Mouse (Mus musculus): ENCODE results near the gene Tle3. TPM values are rescaled to one million over a fixed set of nuclear protein-coding genes. Genes with fewer than 3 reads are reported as not detected.

The Tle3 gene
- polyA plus RNA-seq, 1 experiment from 2014 or later: 7.3 TPM

DNA sequence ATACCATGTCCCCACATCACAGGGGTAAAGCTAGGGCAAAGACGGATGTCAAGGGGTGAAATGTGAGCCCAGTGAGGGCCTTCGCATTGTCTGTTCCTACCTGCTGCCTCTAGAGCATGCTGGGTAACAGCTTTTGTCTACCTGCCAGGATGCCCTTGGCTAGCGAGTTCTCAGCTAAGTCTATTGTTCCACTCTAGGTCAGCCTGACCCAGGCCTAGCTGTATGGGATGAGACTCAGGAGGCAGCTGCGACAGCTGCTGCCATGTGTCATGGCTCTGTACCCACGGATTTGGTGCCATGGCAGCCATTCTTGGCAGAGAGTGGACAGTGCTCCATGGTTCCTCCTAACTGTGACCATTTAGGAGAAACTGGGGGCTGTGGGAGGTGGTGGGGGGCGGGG, 66.9 kb downstream of the Tle3 start:
- Histone ChIP-seq H3K36me3 (no peaks in the 10 kb centered on the region), H3K4me3 (no peak overlapping the region), H3K9me3 (replicated peaks) (no peaks in the 10 kb centered on the region), H3K27ac (no peak overlapping the region), H3K27me3 (peaks cover 88% of the 10 kb centered on the region), H3K4me2 (no peak overlapping the region), H3K9ac (no peak overlapping the region), H3K4me1 (replicated peaks) (peaks cover 10% of the 10 kb centered on the region; the same call in 1 of the 2 replicates)
- WGBS: 80% methylated on average over 6 of the region's 6 CpGs
- ATAC-seq (replicated peaks; ENCODE audit: insufficient number of reproducible peaks, insufficient read depth, low FRiP score, low read depth): no peak

DNA sequence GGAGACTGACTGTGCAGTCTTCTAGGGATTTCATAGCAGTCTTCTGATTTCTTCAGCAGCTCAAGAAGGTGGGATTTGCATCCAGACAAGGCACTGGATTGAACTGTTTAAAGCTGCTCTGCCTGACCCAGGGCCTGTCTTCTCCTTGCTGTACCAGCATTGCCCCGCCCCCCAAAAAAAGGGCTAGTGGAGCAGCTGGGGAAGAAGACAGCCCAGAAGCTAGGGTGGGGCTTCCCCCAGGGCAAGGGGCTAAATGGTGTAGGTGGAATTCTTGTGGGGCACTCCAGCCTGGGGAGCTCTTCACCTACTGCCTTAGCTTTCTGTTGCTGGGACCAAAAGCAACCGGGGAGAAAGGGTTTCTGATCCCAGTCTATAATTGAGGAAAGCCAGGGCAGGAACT, 67.8 kb downstream of the Tle3 start:
- H3K4me3 ChIP-seq: no peak overlapping the region
- no peak overlapping the region for H3K27ac ChIP-seq
- no peaks in the 10 kb centered on the region for H3K9me3 ChIP-seq (replicated peaks)
- H3K36me3 ChIP-seq: no peaks in the 10 kb centered on the region
- peaks cover 91% of the 10 kb centered on the region for H3K27me3 ChIP-seq
- no peak for ATAC-seq (replicated peaks; ENCODE audit: insufficient number of reproducible peaks, insufficient read depth, low FRiP score, low read depth)
- peaks cover 10% of the 10 kb centered on the region; the same call in 1 of the 2 replicates for H3K4me1 ChIP-seq (replicated peaks)
- H3K4me2 ChIP-seq: no peak overlapping the region
- no peak overlapping the region for H3K9ac ChIP-seq
- 67% methylated on average over 2 of the region's 2 CpGs for WGBS

DNA sequence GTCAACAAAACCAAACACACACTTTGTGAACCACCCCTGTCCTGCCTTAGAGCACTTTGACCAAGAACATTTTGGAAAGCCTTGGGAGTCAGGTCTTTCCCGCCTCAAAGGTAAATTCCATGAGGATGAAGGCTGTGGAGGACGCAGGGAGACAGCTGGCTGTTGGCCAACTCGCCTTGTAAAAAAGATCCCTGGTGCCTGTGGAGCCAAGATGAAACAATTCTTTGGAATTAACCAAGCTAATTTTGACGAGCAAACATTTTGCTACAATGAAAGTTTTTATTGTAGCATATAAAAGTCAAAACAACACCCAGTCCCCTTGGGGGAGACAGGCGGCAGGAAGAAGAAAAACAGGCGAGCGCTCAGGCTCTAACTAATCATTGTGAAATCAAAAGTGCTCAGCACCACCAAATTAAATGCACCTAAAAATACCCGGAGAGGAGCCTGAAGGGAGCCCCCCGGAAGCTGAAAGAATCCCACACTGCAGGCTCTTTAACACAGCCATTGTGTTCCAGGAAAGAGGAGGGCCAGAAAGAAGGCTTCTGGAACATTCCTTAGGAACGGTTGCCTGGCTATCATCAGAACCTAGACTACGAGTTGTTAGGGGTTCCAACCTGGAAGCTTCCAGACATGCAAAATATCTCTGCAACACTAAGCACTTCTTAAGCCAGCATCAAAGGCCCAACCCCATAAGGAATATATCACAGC, 69.2 kb downstream of the Tle3 start:
- 43% methylated on average over 11 of the region's 11 CpGs for WGBS
- Histone ChIP-seq H3K4me2 (no peak overlapping the region), H3K4me3 (no peak overlapping the region), H3K27ac (no peak overlapping the region), H3K4me1 (replicated peaks) (peaks cover 12% of the 10 kb centered on the region; the same call in 1 of the 2 replicates), H3K36me3 (no peaks in the 10 kb centered on the region), H3K9me3 (replicated peaks) (no peaks in the 10 kb centered on the region), H3K9ac (no peak overlapping the region), H3K27me3 (peaks cover 89% of the 10 kb centered on the region)
- no peak for ATAC-seq (replicated peaks; ENCODE audit: insufficient number of reproducible peaks, insufficient read depth, low FRiP score, low read depth)

DNA sequence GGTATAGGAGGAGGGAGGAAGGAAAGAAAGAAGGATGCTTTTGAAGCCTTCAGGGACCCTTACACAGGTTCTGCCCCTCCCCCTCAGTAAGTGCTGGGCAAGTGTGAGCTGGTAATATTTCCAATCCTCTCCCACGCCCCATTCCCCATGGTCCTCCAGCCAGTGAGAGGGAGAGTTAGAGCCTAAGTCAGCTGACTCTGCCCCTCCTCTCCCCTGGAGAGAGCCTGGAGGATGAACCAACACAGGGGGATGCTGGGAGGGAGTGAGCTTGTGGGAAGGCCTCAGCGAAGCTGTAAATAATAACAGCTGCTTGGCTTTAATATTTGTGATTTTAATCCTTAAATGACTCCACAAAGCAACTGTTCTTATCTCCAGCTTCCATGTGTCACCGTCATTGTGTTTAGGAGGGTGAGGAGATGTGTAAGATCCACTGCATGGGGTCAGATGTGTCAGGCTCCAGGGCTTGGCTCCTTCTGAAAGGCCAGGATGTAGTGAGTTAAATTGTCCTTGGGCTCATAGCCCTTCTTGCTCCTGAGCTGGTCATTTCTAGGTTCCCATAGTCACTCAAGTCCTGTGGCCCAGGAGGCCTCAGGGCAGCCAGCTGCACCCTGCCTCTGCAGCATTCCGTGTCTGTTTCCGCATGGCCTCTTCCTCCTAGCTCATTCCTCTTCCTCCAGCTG, 70.9 kb downstream of the Tle3 start:
- Histone ChIP-seq H3K9ac (no peak overlapping the region), H3K27ac (no peak overlapping the region), H3K9me3 (replicated peaks) (no peaks in the 10 kb centered on the region), H3K4me1 (replicated peaks) (peaks cover 12% of the 10 kb centered on the region; the same call in 1 of the 2 replicates), H3K36me3 (no peaks in the 10 kb centered on the region), H3K27me3 (peaks cover 90% of the 10 kb centered on the region), H3K4me2 (no peak overlapping the region), H3K4me3 (no peak overlapping the region)
- no peak for ATAC-seq (replicated peaks; ENCODE audit: insufficient number of reproducible peaks, insufficient read depth, low FRiP score, low read depth)
- 64% methylated on average over 5 of the region's 5 CpGs for WGBS

DNA sequence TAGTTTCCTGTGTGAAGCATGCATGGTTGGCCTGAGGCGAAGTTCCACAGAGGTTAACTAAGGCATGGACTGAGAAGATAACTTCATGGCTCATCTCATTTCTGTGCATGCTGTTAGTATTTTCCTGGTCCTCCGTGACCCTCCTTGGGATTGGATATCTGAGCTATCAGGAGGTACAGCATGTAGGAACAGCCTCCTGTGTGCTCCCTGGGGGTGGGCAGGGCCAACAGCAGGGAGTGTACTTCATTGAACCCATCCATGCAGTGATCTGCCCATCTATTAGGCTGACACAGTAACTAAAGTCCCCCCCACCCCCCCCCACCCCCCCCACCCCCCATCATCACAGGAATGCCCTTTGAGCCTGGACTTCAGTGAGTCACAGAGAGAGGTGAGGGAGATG, 73.0 kb downstream of the Tle3 start:
- Histone ChIP-seq H3K9me3 (replicated peaks) (no peaks in the 10 kb centered on the region), H3K27me3 (peaks cover 88% of the 10 kb centered on the region), H3K4me1 (replicated peaks) (peaks cover 12% of the 10 kb centered on the region; the same call in 1 of the 2 replicates), H3K4me2 (no peak overlapping the region), H3K27ac (no peak overlapping the region), H3K9ac (no peak overlapping the region), H3K4me3 (no peak overlapping the region), H3K36me3 (no peaks in the 10 kb centered on the region)
- WGBS: 77% methylated on average over 2 of the region's 2 CpGs
- no peak for ATAC-seq (replicated peaks; ENCODE audit: insufficient number of reproducible peaks, insufficient read depth, low FRiP score, low read depth)

DNA sequence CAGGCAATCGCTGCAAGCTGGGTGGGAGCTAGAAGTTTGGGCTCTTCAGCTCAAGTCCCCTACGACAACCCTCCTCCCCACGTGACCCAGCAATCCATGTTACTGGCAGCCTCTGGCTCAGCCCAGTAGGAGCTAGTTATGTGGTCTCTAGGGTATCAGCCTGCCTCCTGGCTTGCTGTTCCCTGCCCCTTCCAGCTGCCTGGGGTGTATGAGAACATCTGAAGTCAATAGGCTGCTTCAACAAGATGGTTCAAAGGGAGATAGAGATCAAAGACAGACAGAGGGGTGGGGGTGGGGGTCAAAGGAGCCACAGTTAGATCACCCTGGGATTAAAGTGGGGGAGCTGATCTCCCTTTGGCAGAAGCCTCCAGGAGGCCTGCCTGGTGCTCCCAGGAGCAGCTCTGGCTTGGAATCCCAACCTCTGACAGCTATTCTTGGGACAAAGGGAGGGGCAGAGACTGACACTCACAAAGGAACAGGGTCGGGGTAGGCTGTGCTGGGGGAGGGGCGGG, 73.6 kb downstream of the Tle3 start:
- no peaks in the 10 kb centered on the region for H3K9me3 ChIP-seq (replicated peaks)
- H3K4me2 ChIP-seq: no peak overlapping the region
- H3K36me3 ChIP-seq: no peaks in the 10 kb centered on the region
- WGBS: 25% methylated on average over 5 of the region's 5 CpGs
- H3K4me1 ChIP-seq (replicated peaks): peaks cover 12% of the 10 kb centered on the region; the same call in 1 of the 2 replicates
- ATAC-seq (replicated peaks; ENCODE audit: insufficient number of reproducible peaks, insufficient read depth, low FRiP score, low read depth): no peak
- no peak overlapping the region for H3K9ac ChIP-seq
- H3K27ac ChIP-seq: no peak overlapping the region
- H3K4me3 ChIP-seq: no peak overlapping the region
- peaks cover 88% of the 10 kb centered on the region for H3K27me3 ChIP-seq

DNA sequence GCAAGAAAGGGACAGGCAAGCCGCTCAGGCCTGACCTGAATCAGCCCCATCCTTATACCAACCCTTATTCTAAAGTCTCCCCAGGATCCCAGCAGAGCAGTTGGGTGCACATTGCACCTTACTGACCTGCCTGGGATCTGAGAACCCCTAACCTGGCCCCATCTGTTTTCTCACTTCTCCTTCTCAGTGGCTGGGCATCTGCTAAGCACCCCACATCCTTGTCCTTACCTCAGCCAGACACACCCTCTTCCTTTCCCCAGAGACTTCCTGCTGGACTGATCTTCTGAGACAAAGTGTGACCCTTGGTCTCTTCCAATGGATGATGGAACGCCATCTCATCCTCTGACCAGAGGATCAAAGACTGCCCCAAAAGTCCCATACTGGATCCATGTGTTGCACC, 74.8 kb downstream of the Tle3 start:
- Histone ChIP-seq H3K27me3 (peaks cover 86% of the 10 kb centered on the region), H3K36me3 (no peaks in the 10 kb centered on the region), H3K9me3 (replicated peaks) (no peaks in the 10 kb centered on the region), H3K9ac (no peak overlapping the region), H3K4me3 (no peak overlapping the region), H3K27ac (no peak overlapping the region), H3K4me2 (no peak overlapping the region), H3K4me1 (replicated peaks) (peaks cover 6% of the 10 kb centered on the region; the same call in 1 of the 2 replicates)
- ATAC-seq (replicated peaks; ENCODE audit: insufficient number of reproducible peaks, insufficient read depth, low FRiP score, low read depth): no peak
- 82% methylated on average over 2 of the region's 2 CpGs for WGBS

DNA sequence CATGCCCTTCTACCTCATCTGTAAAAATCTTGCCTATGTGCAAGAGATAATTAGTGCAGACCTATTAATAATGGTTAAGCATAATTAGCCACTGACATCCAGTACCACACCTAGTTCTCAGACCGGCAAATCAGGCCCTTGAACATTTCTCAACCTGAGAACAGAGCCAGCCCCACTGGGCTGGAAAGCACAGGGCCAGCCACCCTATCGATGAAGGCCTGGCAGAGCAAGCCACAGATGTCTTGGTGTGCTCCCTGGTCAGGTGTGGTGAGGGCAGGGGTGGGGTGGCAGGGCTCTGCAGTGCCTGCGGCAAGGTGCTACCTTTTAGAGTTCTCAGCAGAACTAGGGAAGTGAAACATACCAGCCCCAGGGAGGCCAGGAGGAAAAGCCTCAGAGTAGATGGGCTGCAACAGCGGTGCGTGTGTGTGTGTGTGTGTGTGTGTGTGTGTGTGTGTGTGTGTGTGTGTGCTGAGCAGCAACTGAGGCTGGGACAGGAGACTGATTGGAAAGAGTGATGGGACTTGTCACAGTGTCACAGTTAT, 77.3 kb downstream of the Tle3 start:
- peaks cover 6% of the 10 kb centered on the region; the same call in 1 of the 2 replicates for H3K4me1 ChIP-seq (replicated peaks)
- no peak for ATAC-seq (replicated peaks; ENCODE audit: insufficient number of reproducible peaks, insufficient read depth, low FRiP score, low read depth)
- no peak overlapping the region for H3K9ac ChIP-seq
- no peak overlapping the region for H3K4me3 ChIP-seq
- H3K27me3 ChIP-seq: peaks cover 82% of the 10 kb centered on the region
- H3K36me3 ChIP-seq: no peaks in the 10 kb centered on the region
- no peaks in the 10 kb centered on the region for H3K9me3 ChIP-seq (replicated peaks)
- 71% methylated on average over 5 of the region's 5 CpGs for WGBS
- no peak overlapping the region for H3K27ac ChIP-seq
- no peak overlapping the region for H3K4me2 ChIP-seq

DNA sequence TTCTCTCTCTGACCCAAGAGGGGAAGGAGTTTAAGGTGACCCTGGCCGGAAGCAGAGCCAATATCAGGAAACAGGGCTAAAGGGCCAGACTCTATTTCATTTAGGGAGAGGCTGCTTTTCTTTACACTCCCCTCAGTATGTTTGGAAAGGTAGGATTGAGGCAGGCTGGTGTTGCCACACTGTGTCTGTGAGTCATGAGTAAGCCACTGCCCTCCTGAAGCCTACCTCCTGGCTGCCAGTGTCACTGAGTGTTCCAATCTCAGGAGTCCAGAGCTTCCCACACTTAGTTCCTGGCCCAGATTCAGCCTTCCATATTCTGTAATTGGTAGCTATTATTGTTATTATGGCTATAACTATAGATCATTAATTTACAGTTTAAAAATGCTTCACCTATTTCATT, 79.9 kb downstream of the Tle3 start:
- Histone ChIP-seq H3K36me3 (no peaks in the 10 kb centered on the region), H3K4me3 (no peak overlapping the region), H3K9ac (no peak overlapping the region), H3K4me1 (replicated peaks) (peaks cover 2% of the 10 kb centered on the region; the same call in 1 of the 2 replicates), H3K9me3 (replicated peaks) (no peaks in the 10 kb centered on the region), H3K4me2 (no peak overlapping the region), H3K27ac (no peak overlapping the region), H3K27me3 (peaks cover 84% of the 10 kb centered on the region)
- WGBS: 69% methylated on average over 1 of the region's 1 CpGs
- ATAC-seq (replicated peaks; ENCODE audit: insufficient number of reproducible peaks, insufficient read depth, low FRiP score, low read depth): no peak

DNA sequence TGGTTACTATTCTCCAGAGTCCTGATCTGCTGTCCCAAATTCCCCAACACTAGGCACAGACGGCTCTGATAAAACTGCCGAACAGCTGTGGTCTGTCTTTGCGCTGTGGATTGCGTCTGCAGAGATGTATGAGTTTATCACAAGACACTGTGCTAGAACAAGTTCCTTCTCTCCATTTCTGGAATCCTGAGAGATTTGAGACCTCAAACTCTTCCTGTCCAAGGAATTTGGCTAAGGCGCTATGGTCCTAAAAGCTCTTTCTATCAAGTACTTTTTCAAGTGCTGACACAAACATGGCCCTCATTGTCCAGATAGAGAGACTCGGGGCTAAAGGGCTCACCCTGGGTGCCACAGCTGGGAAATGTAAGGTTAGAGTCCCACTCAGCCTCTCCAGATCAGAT, 83.7 kb downstream of the Tle3 start:
- WGBS: 35% methylated on average over 6 of the region's 6 CpGs
- Histone ChIP-seq H3K4me2 (no peak overlapping the region), H3K9me3 (replicated peaks) (no peaks in the 10 kb centered on the region), H3K27me3 (peaks cover 84% of the 10 kb centered on the region), H3K9ac (no peak overlapping the region), H3K27ac (no peak overlapping the region), H3K36me3 (no peaks in the 10 kb centered on the region), H3K4me3 (no peak overlapping the region), H3K4me1 (replicated peaks) (peaks cover 2% of the 10 kb centered on the region; the same call in 1 of the 2 replicates)
- ATAC-seq (replicated peaks; ENCODE audit: insufficient number of reproducible peaks, insufficient read depth, low FRiP score, low read depth): no peak

DNA sequence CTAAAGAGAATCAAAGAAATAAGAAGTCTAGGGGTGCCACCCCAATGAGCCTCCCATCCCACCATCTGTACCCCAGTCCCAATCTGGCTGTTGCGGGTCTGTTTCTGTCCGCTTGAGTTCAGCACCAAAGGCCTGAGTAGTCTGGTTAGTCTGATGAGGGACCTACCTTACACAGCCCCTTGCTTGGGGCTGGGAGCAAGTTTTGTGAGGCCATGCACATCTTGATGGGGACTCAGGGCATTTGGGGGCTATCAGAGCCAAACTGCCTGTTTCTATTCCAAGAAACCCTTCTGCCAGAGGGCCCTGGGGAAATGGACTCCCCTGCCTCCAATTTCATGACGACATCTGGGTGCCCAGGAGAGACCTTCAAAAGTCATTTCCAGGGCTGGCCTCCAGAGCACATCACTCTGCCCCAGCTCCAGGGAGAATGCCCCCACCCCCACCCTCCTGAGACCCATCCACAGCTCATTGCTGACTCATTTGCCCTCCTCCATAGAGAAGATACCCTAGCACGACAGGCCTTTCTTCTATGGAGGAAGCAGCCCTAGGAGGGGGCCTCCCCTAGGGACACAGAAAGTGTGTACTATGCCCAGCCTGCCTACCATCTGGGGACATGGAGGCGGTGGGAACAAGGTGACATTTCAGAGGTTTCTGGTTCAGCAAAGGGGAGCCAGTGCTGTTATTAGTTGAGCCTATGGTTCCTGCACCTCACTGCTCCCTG, 84.4 kb downstream of the Tle3 start:
- ATAC-seq (replicated peaks; ENCODE audit: insufficient number of reproducible peaks, insufficient read depth, low FRiP score, low read depth): no peak
- H3K36me3 ChIP-seq: no peaks in the 10 kb centered on the region
- WGBS: 62% methylated on average over 5 of the region's 5 CpGs
- H3K27ac ChIP-seq: no peak overlapping the region
- no peak overlapping the region for H3K4me3 ChIP-seq
- H3K9ac ChIP-seq: no peak overlapping the region
- peaks cover 86% of the 10 kb centered on the region for H3K27me3 ChIP-seq
- H3K4me2 ChIP-seq: no peak overlapping the region
- no peaks in the 10 kb centered on the region for H3K9me3 ChIP-seq (replicated peaks)
- H3K4me1 ChIP-seq (replicated peaks): peaks cover 2% of the 10 kb centered on the region; the same call in 1 of the 2 replicates
